Mouse (Mus musculus) neural tube, embryonic 10.5 days (tissue): ENCODE results near the gene Serpinb9.
"Not testable (repeated sequence)": the region's sequence is repeated elsewhere in the genome, so short reads cannot be mapped to it uniquely, and the experiment has no call there.

Experiments
- DNase-seq: peaks from one replicate; pipeline ENCODE4 v3.0.0-alpha.2; 2017; ENCODE audit warnings: low spot score; ENCODE audit errors: extremely low spot score

Gene Serpinb9

DNA sequence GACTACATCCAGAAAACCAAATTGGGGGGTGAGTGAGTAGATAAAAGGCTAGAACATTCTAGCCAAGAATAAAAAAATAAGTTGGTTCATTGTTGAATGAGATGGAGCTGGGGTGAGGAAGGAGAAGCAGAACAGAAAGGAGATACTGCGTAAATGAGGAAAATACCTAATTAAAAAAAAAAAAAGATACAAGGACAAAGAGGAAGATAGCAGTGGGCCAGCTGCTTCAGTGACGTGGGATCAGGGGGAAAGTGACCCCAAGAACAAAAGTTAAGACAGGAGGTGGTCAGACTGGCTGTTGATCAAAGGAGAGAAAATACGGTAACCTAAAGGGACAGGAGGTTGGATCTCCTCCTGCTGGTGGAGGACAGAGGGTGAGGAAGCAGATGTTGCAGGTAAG, at the start of gene Serpinb9:
TSS of gene Serpinb9 (plus strand) at position 301 of the 400 bp plus-strand sequence.
- no peak for DNase-seq

DNA sequence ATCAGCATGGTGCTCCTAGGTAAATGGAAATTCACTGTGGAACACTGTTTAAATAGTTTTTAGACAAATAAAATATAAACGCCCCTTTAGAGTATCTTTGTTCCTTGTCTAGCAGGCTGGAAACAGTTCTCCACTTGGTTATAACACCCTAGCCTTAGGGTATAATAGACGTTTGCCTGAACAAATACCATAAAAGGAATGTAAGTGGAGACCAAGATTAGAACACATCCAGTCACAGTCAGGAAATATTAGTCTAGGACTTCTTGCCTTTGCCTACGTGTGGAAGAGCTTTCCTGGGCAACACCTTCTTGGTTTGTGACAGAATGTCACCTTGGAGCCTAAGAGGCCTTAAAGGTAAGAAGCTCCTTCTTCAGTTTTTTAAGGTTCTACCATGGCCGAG, 46.5 kb upstream of the Serpinb9 start:
- no peak for DNase-seq

DNA sequence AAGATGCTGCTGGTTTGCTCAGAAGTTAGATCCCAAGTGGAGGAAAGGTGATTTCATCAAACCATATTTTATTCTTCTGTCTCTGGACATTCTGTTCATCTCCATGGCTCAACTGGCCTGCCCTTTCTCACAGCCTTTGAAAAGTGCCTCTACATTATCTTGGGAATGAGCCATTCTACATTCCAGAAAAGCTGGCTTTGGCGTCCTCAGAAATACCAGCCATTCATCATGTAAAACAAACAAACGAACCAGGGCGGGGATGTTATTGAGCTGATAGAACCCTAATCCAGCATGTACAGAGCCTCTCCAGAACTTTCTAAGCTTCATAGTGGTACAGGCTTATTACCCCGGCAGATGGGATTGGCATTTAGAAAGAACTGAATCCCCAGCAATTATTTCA, 45.1 kb upstream of the Serpinb9 start:
- no peak for DNase-seq

DNA sequence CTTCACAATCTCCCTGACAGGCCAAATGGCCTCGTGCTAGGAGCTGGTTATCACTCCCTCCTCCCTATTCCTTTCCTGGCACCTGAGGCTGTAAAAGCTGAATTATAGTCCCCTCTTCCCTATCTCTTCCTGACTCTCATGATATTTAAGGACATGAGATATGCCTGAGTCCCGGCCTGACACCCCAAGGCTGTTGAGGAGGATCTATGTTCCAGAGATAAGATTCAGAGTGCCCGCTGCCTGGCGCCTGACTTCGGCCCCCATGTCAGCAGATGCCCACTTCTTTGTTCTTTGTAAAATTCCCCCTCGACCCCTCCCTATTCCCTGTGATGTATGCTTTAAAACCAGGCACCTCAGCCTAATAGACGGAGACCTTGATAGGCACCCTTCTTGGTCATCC, 44.5 kb upstream of the Serpinb9 start:
- not testable (repeated sequence) for DNase-seq

DNA sequence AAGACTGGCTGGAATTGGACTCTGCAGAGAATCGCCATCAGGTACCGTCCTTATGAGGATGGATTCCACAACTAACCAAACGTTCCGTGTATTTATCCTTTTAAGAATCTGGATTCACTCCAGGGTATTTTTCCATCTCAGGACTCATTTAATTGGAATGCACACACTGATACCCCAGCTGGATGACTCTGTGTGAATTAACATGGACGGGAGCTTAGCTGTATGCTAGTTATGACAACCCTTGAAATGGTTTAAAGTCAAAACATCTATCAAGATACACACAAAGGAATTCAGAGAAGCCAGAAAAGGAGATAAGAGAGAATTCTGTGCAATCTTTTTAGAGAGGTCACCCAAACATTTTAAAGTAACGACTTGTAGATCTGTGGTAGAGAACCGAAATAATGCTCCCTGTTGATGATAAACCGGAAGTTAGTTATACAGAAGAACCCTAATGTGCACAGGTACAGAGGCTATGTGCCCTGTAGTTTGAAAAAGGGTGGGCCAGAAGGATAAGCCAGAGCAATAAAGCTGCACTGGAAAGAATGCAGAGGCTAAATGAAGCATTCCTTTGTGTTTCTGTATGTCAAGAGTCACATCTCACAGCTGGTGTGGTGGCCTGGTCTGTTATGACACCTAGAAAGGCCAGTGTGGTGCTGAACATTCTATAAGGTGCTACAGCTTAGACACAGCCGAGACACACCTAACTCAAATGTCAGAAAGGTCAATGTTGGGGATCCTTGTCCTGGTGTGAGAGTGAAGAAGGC, 38.9 kb upstream of the Serpinb9 start:
- no peak for DNase-seq

DNA sequence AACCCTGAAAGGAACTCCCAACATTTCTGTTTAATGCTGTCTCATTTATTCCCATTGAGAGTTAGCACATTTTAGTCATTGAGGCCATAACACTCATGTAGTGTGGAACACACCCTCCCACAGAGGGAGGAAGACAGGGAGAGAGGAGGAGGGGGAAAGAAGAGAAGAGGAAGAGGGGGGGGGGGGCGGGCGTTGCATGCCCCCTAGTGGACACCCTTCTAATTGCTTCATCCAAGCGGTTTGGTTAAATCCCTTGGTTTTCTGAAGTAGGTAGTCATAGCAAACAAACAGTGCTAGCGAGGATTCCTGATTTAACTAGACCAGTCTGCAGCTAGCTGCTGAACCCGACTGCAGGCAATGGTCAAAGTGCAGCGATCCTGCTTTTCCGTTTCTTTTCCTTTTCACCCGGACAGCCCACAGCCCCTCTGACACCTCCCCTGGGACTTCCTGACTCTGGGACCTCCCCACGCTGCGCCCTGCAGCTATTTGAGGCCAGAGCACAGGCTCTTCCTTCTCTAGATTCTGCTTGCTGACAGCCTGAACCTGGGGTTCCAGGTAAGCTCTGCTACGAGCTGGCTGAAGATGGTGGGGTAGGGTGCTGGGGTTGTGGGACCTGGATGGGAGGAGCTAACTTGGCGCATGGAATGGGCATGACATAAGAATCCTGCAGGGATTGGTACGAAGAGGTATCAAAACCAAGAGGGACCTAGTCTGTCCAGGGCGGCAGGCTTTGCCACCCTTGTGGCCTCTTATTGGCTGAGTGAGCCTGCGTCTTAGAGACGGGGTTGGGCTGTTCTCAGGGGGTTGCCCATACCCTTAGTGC, 37.9 kb upstream of the Serpinb9 start, which contains the start of gene Serpinb6b:
TSS of gene Serpinb6b (plus strand) at position 221 of the 823 bp plus-strand sequence.
- DNase-seq = no peak

DNA sequence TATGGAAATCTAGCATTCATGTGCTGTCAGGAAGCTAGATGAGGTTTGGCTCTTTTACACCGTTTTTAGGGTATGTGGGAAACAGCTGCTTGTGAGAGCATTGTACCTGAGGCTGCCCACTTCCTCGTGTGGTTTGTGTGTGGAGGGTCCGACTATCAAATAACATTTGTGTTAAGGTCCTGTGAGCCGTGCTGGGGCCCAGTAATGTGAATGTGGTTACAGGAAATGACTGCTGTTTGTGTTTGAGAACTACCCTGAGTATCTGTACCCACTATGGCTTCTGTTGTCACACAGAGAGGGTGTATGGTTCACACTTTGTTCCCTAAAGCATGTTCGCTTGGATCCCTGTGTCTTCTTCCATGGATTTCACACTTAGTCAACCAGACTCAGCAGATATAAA, 36.9 kb upstream of the Serpinb9 start:
- no peak for DNase-seq

DNA sequence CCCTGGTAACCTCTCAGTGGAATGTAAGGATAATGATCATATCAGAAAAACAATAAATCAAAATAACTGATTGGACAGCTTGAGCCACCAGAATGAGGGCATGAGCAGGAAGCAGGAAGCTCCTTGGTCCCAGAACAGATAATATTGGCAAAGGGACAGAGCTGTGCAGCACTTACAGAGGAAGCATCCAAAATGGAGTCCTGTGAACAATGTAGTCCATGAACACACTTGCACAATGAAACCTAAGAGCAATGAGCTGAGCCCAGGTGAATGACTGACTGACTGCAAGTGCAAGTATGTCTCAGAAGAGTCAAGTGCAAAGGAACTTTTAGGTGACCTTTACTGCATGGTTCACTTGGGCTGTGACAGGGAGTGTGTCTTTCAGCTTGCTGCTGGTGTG, 35.8 kb upstream of the Serpinb9 start:
- no peak for DNase-seq

DNA sequence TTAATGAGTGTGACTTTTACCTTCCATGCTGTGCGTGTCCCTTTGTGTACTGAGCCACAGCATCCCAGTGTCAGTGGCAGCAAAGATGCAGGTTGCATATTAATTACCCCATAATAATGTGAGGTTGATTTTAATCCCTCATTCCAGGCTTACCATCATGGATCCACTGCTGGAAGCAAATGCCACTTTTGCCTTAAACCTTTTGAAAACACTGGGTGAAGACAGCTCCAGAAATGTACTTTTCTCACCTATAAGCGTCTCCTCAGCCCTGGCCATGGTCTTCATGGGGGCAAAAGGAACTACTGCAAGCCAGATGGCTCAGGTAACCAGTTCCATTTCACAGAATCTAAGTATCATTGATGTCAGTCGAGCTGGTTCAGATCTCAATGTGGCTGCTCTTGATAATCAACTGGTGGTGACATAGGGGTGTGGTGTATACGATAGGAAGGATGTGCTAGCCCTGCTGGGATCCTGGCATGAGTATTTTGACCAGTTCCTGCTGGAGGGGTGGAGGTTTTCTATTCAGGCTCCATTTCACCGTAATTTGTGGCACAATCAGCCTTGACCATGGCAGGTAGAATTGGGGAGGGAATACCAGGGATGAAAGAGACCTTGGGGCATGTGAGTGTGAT, 34.6 kb upstream of the Serpinb9 start:
- DNase-seq = no peak

DNA sequence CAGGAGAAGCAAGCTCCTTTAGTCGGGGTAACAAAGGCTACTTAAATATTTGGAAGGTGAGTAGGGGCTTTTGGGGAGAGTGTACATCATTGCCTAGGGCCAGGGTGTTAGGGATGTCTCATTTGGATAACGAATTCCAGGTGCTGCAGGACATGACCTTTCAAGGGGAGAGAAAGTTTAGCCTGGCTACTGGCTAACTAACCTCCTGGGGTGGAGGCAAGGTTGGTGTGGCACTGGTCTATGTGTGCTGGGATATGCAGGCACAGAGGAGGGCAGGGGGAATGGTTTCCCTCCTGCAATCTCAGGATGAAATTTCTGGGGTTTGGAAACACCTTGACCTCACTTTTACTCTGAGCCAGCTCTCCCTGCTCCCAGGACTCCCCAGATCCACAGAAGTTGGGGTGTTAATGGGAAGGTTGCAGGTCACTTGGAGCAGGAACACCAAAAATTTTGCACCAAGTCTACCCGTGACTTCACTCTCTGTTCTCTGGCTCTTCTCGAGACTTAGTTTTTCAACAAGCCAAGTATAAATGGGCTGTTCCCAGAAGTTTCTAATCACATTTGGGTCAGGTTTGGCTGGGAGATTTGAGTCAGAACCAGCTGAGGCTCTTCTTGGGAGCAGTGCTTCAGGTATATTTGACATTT, 33.9 kb upstream of the Serpinb9 start:
- DNase-seq = no peak

DNA sequence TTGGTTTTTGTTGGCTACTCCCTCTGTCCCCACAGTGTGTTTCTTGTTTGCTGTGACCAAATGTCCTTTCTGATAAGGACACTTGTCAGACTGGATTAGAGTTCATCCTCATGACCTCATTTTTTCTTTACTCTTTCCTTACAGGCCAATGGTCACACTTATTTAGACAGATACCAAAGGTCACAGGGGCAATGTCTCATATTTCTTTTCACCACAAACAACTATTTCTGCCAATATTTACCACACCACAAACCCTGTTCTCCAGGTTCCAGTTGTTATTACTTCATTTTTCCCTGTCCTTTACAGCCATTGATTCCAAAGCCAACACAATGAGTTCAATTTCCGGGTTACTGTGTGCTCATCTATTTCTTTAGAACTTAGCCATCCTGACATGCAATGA, 33.4 kb upstream of the Serpinb9 start:
- no peak for DNase-seq

DNA sequence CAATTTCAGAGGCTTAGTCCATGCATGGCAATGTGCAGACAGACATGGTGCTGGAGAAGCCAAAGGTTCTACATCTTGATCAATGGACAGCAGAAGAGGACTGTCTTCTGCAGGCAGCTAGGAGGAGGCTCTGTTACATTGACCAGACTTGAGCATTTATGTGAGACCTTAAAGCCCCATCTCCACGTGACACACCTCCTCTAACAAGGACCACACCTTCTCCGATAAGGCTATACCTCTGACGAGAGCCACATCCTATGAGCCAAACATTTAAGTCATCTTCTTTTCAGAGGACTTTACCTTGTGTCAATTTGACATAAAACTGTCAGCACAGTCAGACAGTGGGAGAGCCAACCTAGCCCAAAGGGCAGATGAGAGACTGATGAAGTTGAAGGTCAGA, 32.3 kb upstream of the Serpinb9 start:
- DNase-seq = no peak

DNA sequence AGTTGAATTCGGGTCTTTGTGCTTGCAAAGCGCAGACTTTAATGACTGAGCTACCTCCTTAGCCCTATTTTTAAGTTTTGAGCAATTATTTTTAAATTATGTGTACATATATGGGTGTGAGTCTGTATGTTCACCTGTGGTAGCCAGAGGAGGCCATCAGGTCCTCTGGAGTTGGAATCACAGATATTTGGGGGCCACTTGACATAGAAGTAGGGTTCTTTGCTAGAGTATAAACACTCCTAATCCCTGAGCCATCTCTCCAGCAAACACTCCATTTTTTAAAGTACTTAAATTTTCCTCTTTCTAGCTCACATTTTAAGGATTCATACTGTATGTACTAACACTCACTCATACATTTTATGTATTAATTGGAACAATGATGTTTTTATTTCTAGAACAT, 28.8 kb upstream of the Serpinb9 start:
- DNase-seq = no peak

DNA sequence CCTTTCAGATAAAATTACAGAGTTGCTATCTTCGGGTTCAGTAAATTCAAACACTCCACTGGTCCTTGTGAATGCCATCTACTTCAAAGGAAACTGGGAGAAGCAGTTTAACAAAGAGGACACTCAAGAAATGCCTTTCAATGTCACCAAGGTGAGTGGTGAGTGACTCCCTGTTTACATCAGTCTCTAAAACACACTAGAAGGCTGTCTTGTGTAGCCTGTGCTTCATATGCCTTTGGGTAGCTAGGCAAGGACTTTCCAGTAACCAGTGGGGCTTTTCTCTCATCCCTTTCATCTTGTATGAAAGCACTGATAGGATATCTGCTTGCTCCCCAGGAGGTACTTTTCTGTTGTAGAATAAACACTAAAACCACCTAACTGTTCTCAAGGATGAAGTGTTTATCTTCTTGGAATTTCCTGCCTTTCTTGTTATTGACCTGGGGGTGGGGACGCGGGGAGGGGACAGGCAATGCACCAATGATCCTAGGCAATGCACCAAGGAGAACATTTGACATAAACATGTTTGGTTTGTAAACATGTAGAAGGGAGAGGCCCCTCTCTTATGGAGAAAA, 28.1 kb upstream of the Serpinb9 start:
- no peak for DNase-seq

DNA sequence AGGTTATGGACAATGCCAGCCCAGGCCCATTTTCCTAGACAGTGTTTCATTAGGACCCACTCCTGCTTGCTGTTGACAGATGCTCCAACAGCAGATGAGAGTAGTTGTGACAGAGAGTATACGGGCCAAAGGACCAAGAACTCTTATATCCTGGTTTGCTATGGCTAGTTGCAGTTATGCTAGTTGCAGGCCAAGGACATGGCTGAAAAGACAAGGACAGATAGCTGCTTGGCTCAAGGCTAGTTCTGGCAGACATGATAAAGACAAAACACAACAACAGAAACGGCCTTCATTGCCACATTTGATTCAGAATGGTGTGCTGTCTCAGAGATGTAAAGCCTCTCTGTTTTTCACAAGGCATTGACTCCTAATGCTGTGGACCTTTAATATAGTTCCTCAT, 27.3 kb upstream of the Serpinb9 start:
- no peak for DNase-seq

DNA sequence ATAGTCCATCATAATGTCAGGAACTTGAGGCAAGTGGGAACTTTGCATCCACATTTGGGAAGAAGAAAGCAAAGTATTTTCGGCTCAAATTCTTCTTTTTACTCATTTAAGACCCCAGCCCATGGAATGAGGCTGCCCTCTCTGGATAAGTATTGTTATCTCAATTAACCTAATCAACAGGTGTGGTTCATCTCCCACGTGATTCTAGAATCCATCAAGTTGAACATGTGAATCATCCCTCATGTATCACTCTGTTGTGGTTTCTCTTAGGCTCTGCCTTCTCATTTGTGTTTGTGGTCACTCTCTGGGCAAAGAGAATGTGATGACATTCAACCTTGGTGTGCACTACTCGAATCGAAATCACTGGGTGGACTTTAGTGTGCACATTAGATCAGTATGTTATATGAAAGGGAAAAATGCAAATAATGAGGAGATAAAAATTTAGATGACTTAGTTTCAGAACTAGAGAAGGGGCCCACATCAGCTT, 20.5 kb upstream of the Serpinb9 start:
- no peak for DNase-seq

DNA sequence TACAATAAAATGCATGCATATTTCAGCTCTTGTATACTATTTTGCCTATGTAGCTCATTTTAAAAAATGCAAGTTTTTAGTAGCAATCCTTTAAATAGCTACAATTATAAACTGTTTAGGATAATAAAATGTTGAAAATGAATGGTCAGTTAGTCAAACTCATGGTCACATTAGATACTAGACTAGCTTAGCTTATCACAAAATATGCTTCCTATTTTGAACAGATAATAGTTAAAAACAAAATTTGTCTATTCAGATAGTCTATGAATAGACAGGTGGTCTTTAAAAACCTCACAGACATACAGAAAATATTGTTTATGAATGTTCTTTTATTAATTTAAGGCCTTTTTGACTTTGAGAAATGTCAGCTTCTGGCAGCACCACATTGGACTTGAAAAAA, 16.8 kb upstream of the Serpinb9 start:
- no peak for DNase-seq

DNA sequence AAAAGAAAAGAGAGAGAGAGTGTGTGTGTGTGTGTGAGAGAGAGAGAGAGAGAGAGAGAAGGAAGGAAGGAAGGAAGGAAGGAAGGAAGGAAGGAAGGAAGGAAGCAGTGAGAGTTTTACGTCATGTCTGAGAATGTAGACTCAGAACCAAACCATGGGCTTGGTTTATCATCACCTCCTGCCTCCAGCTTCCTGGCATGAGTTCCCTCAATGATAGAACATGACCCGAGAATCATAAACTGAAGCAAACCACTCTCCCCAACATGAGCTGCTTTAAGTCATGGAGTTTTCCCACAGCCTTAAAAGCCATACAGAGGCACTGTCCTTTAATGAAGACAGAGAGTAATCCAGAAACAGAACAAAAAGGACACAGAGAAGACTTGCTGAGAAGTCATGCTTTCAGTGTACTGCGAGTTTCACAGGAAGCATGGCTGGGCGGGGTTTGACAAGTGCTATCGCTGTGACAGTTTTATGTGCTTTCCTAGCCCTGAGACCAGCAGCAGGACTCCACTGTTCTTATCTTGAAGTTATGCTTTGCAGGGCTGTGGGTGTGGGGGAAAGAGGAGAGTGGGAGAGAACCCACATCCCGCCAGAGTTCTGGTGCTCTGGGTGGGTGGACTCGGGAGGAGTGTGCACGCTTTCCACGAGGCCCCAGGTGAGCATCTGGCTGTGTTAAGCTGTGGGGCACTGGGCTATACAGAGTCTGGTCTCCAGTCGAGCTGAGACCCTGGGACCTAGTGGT, 9.7 kb upstream of the Serpinb9 start:
- DNase-seq = no peak

DNA sequence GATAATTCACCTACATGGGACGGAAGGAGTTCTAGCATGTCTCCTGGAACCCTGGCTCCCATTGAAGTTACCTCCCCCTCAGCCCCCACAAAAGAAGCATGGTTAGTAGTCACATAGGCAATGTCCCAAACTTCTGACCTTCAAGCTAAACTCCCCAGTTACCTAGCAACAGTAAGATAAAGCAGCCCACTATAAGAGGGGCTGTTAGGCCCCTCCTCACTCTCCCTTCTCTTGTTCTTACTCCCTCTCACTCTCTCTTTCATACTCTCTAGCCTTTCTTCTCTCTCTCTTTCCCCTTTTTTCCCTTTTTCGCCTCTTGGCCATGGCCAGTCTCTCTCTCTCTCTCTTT, 9.2 kb upstream of the Serpinb9 start:
- DNase-seq = no peak

DNA sequence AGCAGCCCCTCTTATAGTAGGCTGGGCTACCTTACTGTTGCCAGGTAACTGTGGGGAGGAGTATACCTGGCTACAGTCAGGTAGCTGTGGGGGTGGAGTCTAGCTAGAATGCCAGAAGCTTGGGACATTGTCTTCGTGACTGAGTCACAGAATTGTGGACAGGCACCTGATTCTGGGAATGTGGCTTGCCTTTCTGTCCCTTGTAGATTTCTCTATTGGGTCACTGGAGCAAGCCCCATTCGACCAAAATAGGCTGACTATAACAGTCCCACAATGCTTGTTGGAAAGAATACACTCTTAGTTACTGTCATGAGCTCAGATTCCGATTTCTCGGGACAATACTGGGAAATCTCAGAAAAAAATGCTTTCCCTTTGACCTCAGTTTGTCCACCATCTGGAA, 8.0 kb upstream of the Serpinb9 start:
- no peak for DNase-seq

DNA sequence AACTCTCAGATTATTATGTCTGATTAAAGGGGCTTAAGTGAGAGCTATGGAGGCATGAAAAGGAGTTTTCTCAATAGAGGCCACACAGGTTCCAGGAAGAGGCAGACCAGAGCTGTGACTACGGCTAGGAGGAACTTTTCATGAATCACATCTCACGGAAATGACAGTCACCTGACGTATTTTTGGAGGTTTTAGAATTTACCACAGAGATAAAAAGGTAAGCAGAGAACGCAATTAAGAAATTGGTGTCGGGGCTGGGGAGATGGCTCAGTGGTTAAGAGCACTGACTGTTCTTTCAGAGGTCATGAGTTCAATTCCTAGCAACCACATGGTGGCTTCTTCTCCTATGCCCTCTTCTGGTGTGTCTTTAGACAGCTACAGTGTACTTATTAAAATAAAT, 1.7 kb upstream of the Serpinb9 start:
- DNase-seq = no peak
